Mouse (Mus musculus) midbrain, embryonic 12.5 days (tissue): ENCODE measurements around the gene 6030468B19Rik. TPM values are rescaled to one million over a fixed set of nuclear protein-coding genes. Genes with fewer than 3 reads are reported as not detected.
A peak's percentile ranks its signal among the peaks of the same experiment; 100 is the strongest.

ENCODE experiments used
- ATAC-seq: fragments of 200-750 bp; cut with Nextera tagmentation; 2 replicates; pipeline ENCODE4 v1.8.0; 2017; ENCODE audit warnings: low read depth, moderate TSS enrichment, moderate library complexity; ENCODE audit not compliant: low FRiP score
- H3K27ac ChIP-seq: fragments of 300-500 bp; sonication (generic); replicated peaks from 2 replicates; pipeline ENCODE4 v1.5.1; 2016; ENCODE audit warnings: mild to moderate bottlenecking
- H3K27me3 ChIP-seq: fragments of 300-500 bp; sonication (generic); 2 replicates; pipeline ENCODE4 v1.6.1; 2016; ENCODE audit warnings: mild to moderate bottlenecking
- H3K36me3 ChIP-seq: fragments of 300-500 bp; sonication (generic); 2 replicates; pipeline ENCODE4 v1.6.1; 2016
- H3K4me1 ChIP-seq: fragments of 300-500 bp; sonication (generic); 2 replicates; pipeline ENCODE4 v1.6.1; 2016
- H3K4me2 ChIP-seq: fragments of 300-500 bp; sonication (generic); replicated peaks from 2 replicates; pipeline ENCODE4 v1.6.1; 2016; ENCODE audit warnings: mild to moderate bottlenecking, moderate library complexity
- H3K4me3 ChIP-seq: fragments of 300-500 bp; sonication (generic); 2 replicates; pipeline ENCODE4 v1.5.1; 2016; ENCODE audit warnings: mild to moderate bottlenecking
- H3K9ac ChIP-seq: fragments of 300-500 bp; sonication (generic); replicated peaks from 2 replicates; pipeline ENCODE4 v1.6.1; 2016; ENCODE audit warnings: mild to moderate bottlenecking, moderate library complexity
- H3K9me3 ChIP-seq: fragments of 300-500 bp; sonication (generic); 2 replicates; pipeline ENCODE4 v1.6.1; 2016; ENCODE audit warnings: mild to moderate bottlenecking
- WGBS: fragments of 180-500 bp; shearing (Covaris S2); methylation state at CpG from one replicate; pipeline ENCODE4 v1.1.7; 2016; 5-methylcytosine and 5-hydroxymethylcytosine counted together
- polyA plus RNA-seq: library from polyadenylated mRNA; unstranded; fragments of >200 nt; fragmentation: Nextera tagmentation; extraction: Ambion mirVana; gene quantifications from 2 replicates; pipeline ENCODE4 v1.2.1, GENCODE M21; 2016

Gene 6030468B19Rik
- polyA plus RNA-seq, 1 experiment from 2014 or later, result 0.28 TPM

GRCm38 (mm10) chr11:117791441-117791761, 6.1 kb upstream of the 6030468B19Rik start:
- Histone ChIP-seq H3K9ac (no peak overlapping the region), H3K27me3 (peaks cover 37% of the 10 kb centered on the region), H3K27ac (no peak overlapping the region), H3K36me3 (no peaks in the 10 kb centered on the region), H3K9me3 (no peaks in the 10 kb centered on the region), H3K4me2 (no peak overlapping the region), H3K4me1 (peaks cover 12% of the 10 kb centered on the region), H3K4me3 (no peak overlapping the region)
- 87% methylated on average over 9 of the region's 9 CpGs for WGBS
- no peak for ATAC-seq

- Histone ChIP-seq H3K9ac (no peak overlapping the region), H3K4me1 (peaks cover 12% of the 10 kb centered on the region), H3K4me3 (no peak overlapping the region), H3K4me2 (no peak overlapping the region; the same call in 1 of the 2 replicates), H3K9me3 (no peaks in the 10 kb centered on the region), H3K27ac (no peak overlapping the region), H3K36me3 (no peaks in the 10 kb centered on the region), H3K27me3 (peaks cover 37% of the 10 kb centered on the region)
- ATAC-seq, result no peak
- 7% methylated on average over 22 of the region's 22 CpGs for WGBS
These were observed 5.1 kb upstream of the 6030468B19Rik start for GRCm38 (mm10) chr11:117792281-117792888.

GRCm38 (mm10) chr11:117794035-117794551, 3.4 kb upstream of the 6030468B19Rik start:
- 49% methylated on average over 4 of the region's 4 CpGs for WGBS
- Histone ChIP-seq H3K9ac (no peak overlapping the region), H3K4me2 (no peak overlapping the region), H3K27ac (no peak overlapping the region), H3K36me3 (no peaks in the 10 kb centered on the region), H3K4me3 (no peak overlapping the region), H3K27me3 (peaks cover 40% of the 10 kb centered on the region), H3K4me1 (peaks cover 15% of the 10 kb centered on the region), H3K9me3 (no peaks in the 10 kb centered on the region)
- ATAC-seq, result no peak

DNA sequence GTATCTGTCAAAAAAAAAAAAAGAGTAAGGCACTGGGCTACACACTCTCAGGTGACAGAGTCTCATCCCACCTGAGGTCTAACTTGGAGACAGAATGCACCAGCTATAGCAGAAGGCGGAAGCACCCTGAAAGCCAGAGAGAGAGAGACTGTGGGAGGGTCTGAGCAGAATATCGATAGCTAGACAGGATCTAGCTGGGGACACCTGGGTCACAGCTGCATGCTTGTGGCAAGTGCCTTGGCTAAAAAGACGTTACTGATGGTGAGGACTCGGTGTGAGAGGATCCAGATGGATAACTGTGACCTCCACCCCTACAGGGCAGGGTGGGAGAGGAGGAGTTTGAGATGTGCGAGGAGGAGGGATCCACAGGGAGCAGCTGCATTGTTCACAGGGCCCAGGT, 506 bp upstream of the 6030468B19Rik start:
- H3K9me3 ChIP-seq, result no peaks in the 10 kb centered on the region
- H3K4me2 ChIP-seq, result no peak overlapping the region
- no peak overlapping the region for H3K27ac ChIP-seq
- no peak for ATAC-seq
- H3K27me3 ChIP-seq, result peaks cover 17% of the 10 kb centered on the region
- H3K36me3 ChIP-seq, result no peaks in the 10 kb centered on the region
- no peak overlapping the region for H3K9ac ChIP-seq
- WGBS, result 49% methylated on average over 5 of the region's 5 CpGs
- peaks cover 7% of the 10 kb centered on the region; the same call in 1 of the 2 replicates for H3K4me1 ChIP-seq
- H3K4me3 ChIP-seq, result no peak overlapping the region

DNA sequence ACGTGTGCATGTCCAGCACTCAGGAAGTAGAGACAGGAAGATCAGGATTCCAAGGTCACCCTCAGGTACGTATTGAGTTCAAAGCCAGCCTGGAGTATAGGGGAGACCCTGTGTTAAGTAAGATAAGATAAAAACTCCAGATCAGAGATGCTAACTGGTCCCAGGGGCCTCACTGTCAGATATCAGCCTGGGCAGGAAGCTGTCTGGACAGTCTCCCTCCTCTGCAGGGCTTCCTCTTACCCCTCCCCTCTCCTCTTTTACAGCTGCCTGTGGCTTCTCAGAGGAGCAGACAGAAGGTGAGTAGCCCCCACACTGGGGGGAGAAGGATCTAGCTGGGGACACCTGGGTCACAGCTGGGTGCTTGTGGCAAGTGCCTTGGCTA, 691 bp downstream of the 6030468B19Rik start:
- 58% methylated on average over 2 of the region's 2 CpGs for WGBS
- no peak overlapping the region for H3K9ac ChIP-seq
- H3K36me3 ChIP-seq, result no peaks in the 10 kb centered on the region
- H3K4me3 ChIP-seq, result no peak overlapping the region
- peaks cover 8% of the 10 kb centered on the region for H3K27me3 ChIP-seq
- H3K9me3 ChIP-seq, result no peaks in the 10 kb centered on the region
- no peak for ATAC-seq
- H3K4me1 ChIP-seq, result peaks cover 2% of the 10 kb centered on the region; the same call in 1 of the 2 replicates
- H3K4me2 ChIP-seq, result no peak overlapping the region
- no peak overlapping the region for H3K27ac ChIP-seq

- H3K9ac ChIP-seq, result no peak overlapping the region
- 0 out of 2 replicates have a peak, but pooled peaks cover 3% of the 10 kb centered on the region for H3K27me3 ChIP-seq
- H3K9me3 ChIP-seq, result no peaks in the 10 kb centered on the region
- no peak overlapping the region for H3K27ac ChIP-seq
- H3K4me1 ChIP-seq, result peaks cover 2% of the 10 kb centered on the region; the same call in 1 of the 2 replicates
- no peak overlapping the region for H3K4me3 ChIP-seq
- no peak for ATAC-seq
- no peaks in the 10 kb centered on the region for H3K36me3 ChIP-seq
- 68% methylated on average over 5 of the region's 5 CpGs for WGBS
- H3K4me2 ChIP-seq, result no peak overlapping the region
These were observed 1.7 kb downstream of the 6030468B19Rik start for GRCm38 (mm10) chr11:117799174-117799573.

DNA sequence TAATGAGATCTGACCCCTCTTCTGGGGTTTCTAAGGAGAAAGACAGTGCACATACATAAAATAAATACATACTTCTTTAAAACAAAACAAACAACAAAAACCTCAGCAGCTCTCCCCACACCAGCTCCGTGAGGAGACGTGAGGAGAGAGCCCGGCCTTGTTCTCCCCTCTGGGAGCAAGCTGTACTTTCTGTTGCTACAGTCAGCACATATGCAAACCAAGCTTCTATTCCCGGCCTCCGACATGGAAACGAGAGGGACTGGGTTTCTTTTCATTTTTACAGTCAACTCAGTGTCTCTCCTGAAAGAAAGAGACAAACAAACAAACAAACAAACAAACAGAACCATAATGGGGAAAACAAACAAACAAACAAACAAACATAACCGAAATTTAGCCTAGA, 2.6 kb downstream of the 6030468B19Rik start:
- no peak overlapping the region for H3K9ac ChIP-seq
- ATAC-seq, result no peak
- H3K4me3 ChIP-seq, result no peak overlapping the region
- H3K36me3 ChIP-seq, result no peaks in the 10 kb centered on the region
- H3K4me2 ChIP-seq, result no peak overlapping the region
- 0 out of 2 replicates have a peak, but pooled peaks cover 3% of the 10 kb centered on the region for H3K27me3 ChIP-seq
- 84% methylated on average over 7 of the region's 7 CpGs for WGBS
- peaks cover 2% of the 10 kb centered on the region; the same call in 1 of the 2 replicates for H3K4me1 ChIP-seq
- no peak overlapping the region for H3K27ac ChIP-seq
- no peaks in the 10 kb centered on the region for H3K9me3 ChIP-seq

- WGBS, result 74% methylated on average over 7 of the region's 7 CpGs
These were observed 4.2 kb downstream of the 6030468B19Rik start for GRCm38 (mm10) chr11:117801650-117802049.

DNA sequence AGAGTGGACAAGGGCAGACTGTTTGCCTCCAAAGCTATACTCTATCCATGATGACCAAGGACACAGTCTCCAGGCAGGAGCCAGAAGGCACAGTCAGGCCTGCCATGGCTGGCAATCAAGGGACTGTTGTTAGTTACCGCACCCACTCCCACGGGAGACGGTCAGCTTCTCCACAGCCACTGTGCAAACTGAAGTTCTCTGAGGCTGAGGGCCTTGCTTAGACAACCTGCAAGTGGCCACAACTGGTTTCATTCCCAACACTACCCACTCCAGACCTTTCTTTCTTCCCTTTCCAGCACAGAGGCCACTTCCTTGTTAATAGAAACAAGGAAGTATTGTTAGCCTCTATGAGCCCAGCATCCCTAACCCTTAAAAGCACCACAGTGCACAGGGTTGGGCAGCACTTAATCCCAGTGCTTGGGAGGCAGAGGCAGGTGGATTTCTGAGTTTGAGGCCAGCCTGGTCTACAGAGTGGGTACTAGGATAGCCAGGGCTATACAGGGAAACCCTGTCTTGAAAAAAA, 5.8 kb downstream of the 6030468B19Rik start:
- ATAC-seq, result no peak
- H3K4me3 ChIP-seq, result no peak overlapping the region
- WGBS, result 87% methylated on average over 3 of the region's 3 CpGs
- no peaks in the 10 kb centered on the region for H3K36me3 ChIP-seq
- H3K9me3 ChIP-seq, result no peaks in the 10 kb centered on the region
- no peaks in the 10 kb centered on the region; the same call in 1 of the 2 replicates for H3K27me3 ChIP-seq
- H3K9ac ChIP-seq, result no peak overlapping the region
- peaks cover 2% of the 10 kb centered on the region; the same call in 1 of the 2 replicates for H3K4me1 ChIP-seq
- H3K27ac ChIP-seq, result no peak overlapping the region
- H3K4me2 ChIP-seq, result no peak overlapping the region; the same call in 1 of the 2 replicates

More at GRCm38 (mm10) chr11:117801650-117802049, 4.2 kb downstream of the 6030468B19Rik start:
- Histone ChIP-seq H3K36me3 (no peaks in the 10 kb centered on the region), H3K4me2 (no peak overlapping the region), H3K9ac (no peak overlapping the region), H3K9me3 (no peaks in the 10 kb centered on the region), H3K4me1 (peaks cover 2% of the 10 kb centered on the region; the same call in 1 of the 2 replicates), H3K27ac (no peak overlapping the region), H3K27me3 (0 out of 2 replicates have a peak, but pooled peaks cover 3% of the 10 kb centered on the region), H3K4me3 (no peak overlapping the region)
- no peak for ATAC-seq

DNA sequence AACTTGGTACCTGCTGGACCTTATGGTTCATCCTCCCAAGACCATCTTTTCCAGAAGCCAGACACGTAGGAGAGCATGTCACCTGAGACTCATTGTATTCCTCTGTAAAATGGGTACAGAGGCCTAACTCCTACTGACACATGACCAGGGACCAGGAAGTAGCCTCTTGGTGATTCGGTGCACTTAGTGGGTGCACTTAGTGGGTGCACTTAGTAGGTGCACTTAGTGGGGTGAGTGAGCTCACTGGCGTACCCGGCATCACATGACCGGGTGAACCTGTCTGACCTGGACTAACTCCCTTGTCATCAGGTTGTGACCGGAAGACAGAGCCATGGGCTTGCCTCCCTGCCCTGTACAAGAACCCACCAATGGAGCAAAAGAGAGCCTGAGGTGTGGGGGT, 9.3 kb downstream of the 6030468B19Rik start:
- Histone ChIP-seq H3K27me3 (peaks cover 25% of the 10 kb centered on the region; the same call in 1 of the 2 replicates), H3K36me3 (no peaks in the 10 kb centered on the region), H3K4me3 (no peak overlapping the region), H3K27ac (no peak overlapping the region), H3K9me3 (no peaks in the 10 kb centered on the region), H3K4me1 (peaks cover 22% of the 10 kb centered on the region), H3K4me2 (no peak overlapping the region), H3K9ac (no peak overlapping the region)
- no peak for ATAC-seq
- WGBS, result 95% methylated on average over 6 of the region's 6 CpGs

DNA sequence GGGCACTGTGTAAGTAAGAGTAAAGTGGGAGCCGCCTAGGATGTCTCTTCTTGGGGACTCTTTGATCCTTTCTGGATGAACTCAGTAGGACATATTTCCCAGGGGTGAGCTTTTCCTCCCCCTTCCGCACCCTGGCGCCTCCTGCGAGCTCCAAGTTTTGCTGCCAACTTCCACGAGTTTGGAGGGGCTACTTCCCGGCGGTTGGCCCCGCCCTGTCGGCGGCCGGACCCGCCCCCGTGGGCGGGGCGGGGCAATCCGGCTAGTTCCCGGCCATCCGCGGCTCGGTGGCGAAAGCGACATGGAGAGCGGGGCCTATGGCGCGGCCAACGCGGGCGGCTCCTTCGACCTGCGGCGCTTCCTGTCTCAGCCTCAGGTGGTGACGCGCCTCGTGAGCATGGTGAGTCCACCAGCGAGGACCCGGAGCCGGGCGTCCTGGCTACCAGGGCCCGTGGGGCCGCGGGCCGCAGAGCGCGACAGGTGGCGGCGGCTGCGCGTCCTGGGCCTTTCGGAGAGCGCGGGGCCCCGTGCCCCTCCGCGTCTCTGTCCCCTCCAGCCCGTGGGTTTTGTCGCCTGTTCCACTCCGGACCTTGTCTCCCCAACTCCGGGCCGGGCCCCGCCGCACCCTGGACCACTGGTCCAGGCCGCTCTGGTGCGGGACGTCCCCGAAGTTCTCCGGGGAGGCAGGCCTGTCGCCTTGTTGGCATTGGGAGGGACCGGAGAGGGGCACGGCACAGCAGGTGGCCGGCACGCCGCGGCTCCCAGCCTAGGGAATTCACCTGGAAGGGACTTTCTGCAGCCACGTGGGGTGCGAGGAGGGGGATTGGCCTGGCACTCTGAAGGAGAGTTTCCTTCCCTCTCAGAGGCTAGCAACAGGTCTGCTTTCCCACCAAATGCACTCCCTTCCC, 12.2 kb downstream of the 6030468B19Rik start, which contains the start of the genes Gm20708 and Syngr2:
Gene Gm20708, plus strand, starts transcription at position 262 of the 905 bp plus-strand sequence.
Gene Syngr2, plus strand, starts transcription at position 262 of the 905 bp plus-strand sequence.
- peak within 1 kb of the TSS; percentile 78 for H3K4me3 ChIP-seq
- H3K4me2 ChIP-seq, result peak within 1 kb of the TSS; percentile 95
- H3K4me1 ChIP-seq, result peaks cover 22% of the 10 kb centered on the region
- ATAC-seq, result peak; percentile 74
- H3K27me3 ChIP-seq, result peaks cover 25% of the 10 kb centered on the region; the same call in 1 of the 2 replicates
- peak within 1 kb of the TSS; percentile 76 for H3K9ac ChIP-seq
- peaks cover 9% of the 10 kb centered on the region; the same call in 1 of the 2 replicates for H3K36me3 ChIP-seq
- H3K9me3 ChIP-seq, result no peaks in the 10 kb centered on the region
- H3K27ac ChIP-seq, result no peak within 1 kb of the TSS
- under 1% methylated on average over 73 of the region's 75 CpGs for WGBS
